Mouse (Mus musculus) heart, postnatal 0 days (tissue): Measurements from ENCODE around the gene Dlk1.

Source experiments
- CTCF ChIP-seq: IDR thresholded peaks from 2 replicates; pipeline ENCODE4 v1.5.1; 2016; ENCODE audit warnings: antibody characterized with exemption, control low read depth, low read depth
- EP300 ChIP-seq: IDR thresholded peaks from 2 replicates; pipeline ENCODE4 v1.6.1; 2016; ENCODE audit warnings: antibody characterized with exemption, low read depth

DNA sequence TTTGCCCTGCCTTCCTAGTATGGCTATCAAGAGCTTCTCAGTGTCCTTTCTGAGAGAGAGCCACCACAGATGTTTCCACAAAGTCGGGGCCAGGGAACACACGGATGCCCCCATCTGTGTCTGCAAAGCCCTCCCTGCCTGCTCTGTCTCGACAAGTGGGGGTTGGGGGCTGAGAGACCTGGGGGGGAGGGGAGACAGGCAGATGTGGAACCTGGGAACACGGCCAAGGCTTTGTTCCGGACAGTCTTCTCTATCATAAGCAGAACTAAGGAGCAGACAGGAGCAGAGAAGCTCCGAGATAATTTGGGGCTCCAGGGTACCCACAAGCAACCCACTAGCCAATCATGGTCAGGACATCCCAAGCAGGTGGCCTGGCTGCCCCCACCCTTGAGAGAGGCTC lies 12.6 kb upstream of the Dlk1 start:
- TF ChIP-seq CTCF (no peak), EP300 (no peak)
